37 mouse cellular contexts compared by ENCODE assay signal in the genomic region with DNA sequence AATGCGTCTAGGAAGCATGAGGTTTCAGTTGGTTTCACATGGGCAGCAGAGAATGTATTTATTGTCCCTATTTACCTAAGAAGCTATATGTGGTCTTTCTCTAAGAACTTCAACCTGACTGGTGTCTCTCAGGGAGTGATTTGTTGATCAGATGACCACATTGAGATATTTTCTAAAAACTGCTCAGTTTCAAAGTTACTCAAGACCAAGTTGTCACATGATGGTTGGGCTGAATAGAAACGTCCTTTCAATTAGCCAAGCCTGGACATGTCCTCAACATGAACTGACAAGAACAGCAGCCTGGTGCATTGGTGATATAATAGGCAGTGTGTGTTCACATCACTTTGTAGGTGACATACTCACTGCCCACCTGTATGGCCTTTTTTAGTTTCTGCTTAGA. TPM values are rescaled to one million over a fixed set of nuclear protein-coding genes. Genes with fewer than 3 reads are reported as not detected.
"Had no signal": no experiment of that assay in that cellular context is flagged by ENCODE, and none has a peak within 500 bp of the region (broad histone marks: within the 10 kb centered on the region; RNA-seq: fewer than 3 reads in every experiment).

No protein-coding gene starts in this region.

RNA-seq across cellular contexts. Expression of a gene that starts 18.2 kb away (rescaled TPM):
- total RNA-seq: left cerebral cortex, postnatal 10 days; left cerebral cortex, postnatal 14 days; left cerebral cortex, postnatal 25 days; left cerebral cortex, postnatal 36 days; left cerebral cortex, postnatal 4 days; liver, adult 2 months; megakaryocyte progenitor cell, adult 5-6 weeks; megakaryocyte, adult 5-6 weeks; megakaryocyte-erythroid progenitor cell, adult 5-6 weeks; midbrain, postnatal 0 days; monocyte, adult 5-6 weeks had no signal
- polyA plus RNA-seq: limb, embryonic 10.5 days; limb, embryonic 11.5 days; limb, embryonic 12.5 days; limb, embryonic 13.5 days; limb, embryonic 14.5 days; limb, embryonic 15.5 days; liver, adult 2 months; liver, embryonic 11.5 days; liver, embryonic 12.5 days; liver, embryonic 13.5 days; liver, embryonic 14.5 days; liver, embryonic 15.5 days; liver, embryonic 16.5 days; liver, postnatal 0 days; lung, adult 2 months; lung, embryonic 14.5 days; lung, embryonic 16.5 days; midbrain, embryonic 10.5 days; midbrain, embryonic 11.5 days; midbrain, embryonic 12.5 days; midbrain, embryonic 13.5 days; midbrain, embryonic 14.5 days; midbrain, embryonic 15.5 days; midbrain, embryonic 16.5 days; midbrain, postnatal 0 days; myocyte; neural tube, embryonic 11.5 days; neural tube, embryonic 12.5 days had no signal
